Mouse (Mus musculus) C2C12 (cell line): ENCODE measurements around the gene Tln1.

Experiments
- CEBPB ChIP-seq: IDR thresholded peaks from one replicate; pipeline ENCODE4 v1.6.1; 2011; ENCODE audit warnings: low read depth, mild to moderate bottlenecking, control low read depth, moderate library complexity
- CTCF ChIP-seq: IDR thresholded peaks from one replicate; pipeline ENCODE4 v1.5.1; 2011; ENCODE audit not compliant: control insufficient read depth, insufficient read depth, insufficient read length
- MAX ChIP-seq: IDR thresholded peaks from one replicate; pipeline ENCODE4 v1.6.1; 2011; ENCODE audit warnings: mild to moderate bottlenecking, control low read depth
- MYOD1 ChIP-seq: IDR thresholded peaks from one replicate; pipeline ENCODE4 v1.6.1; 2011; ENCODE audit warnings: low read depth; ENCODE audit not compliant: control insufficient read depth, insufficient read length
- MYOG ChIP-seq: IDR thresholded peaks from one replicate; pipeline ENCODE4 v1.6.1; 2011; ENCODE audit not compliant: control insufficient read depth, insufficient read length; ENCODE audit errors: extremely low read depth
- USF1 ChIP-seq: IDR thresholded peaks from one replicate; pipeline ENCODE4 v1.6.1; 2011; ENCODE audit warnings: low read depth, mild to moderate bottlenecking, control low read depth, moderate library complexity

DNA sequence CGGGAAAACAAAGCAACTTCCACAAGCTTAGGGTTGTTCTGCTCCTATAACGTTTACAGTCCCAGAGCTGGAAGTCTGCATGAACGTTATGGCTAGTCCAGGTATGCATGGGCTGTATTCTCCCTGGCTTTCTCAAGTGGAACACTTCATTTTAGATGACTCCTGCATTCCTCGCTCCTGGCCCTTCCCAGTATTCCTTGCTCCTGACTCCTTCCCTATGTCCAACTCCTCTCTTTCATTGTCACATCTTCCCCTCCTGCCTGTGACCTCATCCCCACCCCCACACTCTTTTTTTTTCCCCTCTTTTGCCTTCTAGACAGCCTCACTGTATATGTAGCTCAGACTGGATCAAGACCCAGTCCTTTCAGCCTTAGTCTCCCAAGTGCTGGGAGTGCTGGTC, 48.7 kb downstream of the Tln1 start:
- TF ChIP-seq CTCF (no peak), CEBPB (no peak), MYOD1 (no peak), MAX (no peak), USF1 (no peak), MYOG (no peak)
